Mouse (Mus musculus) urinary bladder, postnatal 36 days (tissue): ENCODE results near the gene Yrdc.

Experiments used
- DNase-seq, 2 experiments: peaks; one replicate each; pipeline ENCODE4 v3.0.0; 2022; ENCODE audit warnings: low spot score in 2 of 2, mixed read lengths in 1 of 2

Gene Yrdc

DNA sequence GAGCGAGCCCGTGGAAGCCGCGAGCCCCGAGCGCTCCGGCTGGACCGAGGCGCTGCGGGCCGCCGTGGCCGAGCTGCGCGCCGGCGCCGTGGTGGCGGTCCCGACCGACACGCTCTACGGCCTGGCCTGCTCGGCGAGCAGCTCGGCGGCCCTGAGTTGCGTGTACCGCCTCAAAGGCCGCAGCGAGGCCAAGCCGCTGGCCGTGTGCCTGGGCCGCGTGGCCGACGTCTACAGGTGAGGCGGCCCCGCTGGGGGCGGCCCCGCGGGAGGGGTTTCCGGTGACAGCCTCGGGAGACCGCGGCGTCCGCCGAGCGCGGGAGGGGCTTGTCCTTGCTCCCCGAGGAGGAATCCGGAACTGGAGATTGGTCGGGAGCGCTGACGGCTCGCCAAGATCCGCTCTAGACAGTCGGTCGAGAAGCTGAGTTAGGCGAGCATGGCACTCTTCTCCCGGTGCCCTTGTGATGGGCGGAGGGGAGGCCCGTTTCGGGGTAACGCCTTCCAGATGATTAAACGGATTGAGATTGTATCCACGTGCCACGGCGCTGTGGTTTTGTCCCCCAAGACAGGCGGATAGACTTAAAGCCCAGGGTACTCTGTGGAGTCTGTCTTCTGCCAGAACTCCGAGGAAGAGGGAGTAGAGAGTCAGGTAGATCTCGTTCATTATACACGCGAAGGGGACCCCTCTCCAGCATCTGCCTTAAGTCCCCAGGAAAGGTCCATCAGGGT lies 617 bp downstream of the Yrdc start, which contains the start of gene 1110065P20Rik:
Gene 1110065P20Rik, minus strand, starts transcription at position 264 of the 726 bp plus-strand sequence.
- DNase-seq = peak; percentile 64 to 78

DNA sequence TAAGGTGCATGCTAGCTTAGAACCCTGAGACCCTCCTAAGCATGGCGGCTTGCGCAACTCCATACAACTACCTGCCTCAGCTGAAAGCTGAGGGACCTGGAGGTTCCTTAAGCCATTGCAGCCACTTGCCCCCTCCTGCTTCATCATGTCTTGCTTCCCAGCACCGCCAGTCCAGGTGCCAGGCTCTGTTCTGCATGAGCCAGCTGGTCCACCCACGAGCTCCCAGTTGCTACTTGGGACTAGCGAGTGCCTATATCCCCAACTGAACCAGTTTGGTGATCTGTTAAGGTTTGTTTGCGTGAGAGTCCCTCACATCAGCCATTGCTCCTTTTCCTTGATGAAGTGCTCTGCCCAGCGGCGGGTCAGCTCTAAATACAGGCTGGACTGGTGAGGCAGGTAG lies 5.8 kb downstream of the Yrdc start:
- DNase-seq = no peak

DNA sequence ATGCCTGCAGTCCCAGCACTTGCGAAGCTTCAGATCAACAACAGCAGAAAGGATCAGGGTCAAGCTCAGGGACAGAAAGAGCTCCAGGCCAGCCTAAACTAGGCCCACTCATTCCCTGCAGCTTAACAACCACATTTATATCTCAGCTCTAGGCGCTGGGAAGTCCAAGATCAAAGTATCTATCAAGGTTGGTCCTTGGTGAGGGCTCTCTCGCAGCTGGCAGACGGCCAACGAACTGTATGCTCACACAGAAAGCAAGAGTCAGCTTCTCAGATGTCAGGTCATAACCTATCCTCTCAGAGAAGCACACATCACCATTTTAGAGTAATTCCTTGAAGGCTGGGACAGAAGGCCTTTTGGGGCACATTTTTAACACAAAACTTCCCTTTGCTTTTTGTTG lies 7.9 kb downstream of the Yrdc start:
- DNase-seq = no peak

DNA sequence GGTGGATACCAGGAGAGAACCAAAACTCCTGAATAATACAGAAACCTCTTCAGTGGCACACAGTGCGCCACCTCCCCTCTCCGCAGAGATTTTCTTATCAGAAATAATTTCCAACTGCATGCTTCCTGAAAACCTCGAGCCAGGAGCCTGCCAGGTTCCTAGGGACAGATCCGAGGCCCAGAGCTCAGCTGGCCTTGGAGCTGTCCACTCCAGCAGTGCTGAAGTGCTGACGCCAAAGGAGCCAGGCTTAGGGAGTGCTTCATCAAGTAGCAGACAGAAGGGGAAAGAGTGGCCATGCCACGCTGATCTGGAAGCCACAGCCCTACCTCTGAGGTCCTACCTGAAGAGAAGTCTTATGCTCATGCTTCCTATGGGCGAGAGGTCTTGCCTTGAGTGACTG lies 10.0 kb downstream of the Yrdc start:
- peak; percentile 32 to 57 for DNase-seq

DNA sequence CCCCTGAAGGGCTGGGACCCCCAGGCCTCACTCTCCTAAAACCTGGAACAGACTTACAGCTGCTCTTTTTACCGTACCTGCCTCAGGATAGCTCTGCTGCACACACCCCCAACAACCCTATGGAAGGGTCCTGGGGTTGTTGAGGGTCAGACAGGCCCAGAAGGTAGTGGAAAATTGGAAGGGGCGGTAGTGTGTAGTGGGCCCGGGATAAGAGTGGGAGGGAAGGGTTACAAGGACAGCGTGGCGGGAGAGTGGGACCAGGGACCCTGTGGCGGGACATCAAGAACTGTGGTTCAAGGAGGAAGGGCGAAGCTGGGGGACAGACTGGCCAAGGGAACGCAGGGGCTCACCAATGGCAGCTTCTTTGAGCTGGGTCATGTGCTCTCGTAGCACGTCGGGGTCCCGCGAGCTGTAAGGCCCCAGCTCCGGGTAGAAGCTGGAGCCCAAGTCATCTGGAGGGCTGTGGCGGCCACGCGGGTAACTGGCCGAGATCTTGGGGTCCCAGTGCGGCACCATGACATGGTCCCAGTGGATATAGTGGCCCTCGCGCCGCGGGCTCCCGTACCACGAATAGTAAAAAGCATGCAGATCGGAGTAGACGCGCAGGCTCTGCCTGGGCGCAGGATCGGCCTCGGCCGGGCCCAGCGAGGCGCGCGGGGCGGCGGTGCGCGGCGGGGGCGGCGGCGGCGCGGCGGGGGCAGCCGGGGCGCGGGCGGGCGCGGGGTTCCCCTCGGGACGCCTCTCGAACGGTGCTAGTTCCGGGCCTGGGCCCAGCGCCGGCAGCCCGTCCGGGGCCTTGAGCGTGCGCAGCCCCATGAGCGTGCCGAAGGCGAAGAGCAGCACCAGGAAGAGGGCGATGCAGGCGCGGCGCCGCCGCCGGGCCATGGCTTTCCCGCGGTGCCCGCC lies 11.1 kb downstream of the Yrdc start, which contains the start of gene Maneal:
Gene Maneal, minus strand, starts transcription at position 889 of the 906 bp plus-strand sequence.
- DNase-seq = no peak

DNA sequence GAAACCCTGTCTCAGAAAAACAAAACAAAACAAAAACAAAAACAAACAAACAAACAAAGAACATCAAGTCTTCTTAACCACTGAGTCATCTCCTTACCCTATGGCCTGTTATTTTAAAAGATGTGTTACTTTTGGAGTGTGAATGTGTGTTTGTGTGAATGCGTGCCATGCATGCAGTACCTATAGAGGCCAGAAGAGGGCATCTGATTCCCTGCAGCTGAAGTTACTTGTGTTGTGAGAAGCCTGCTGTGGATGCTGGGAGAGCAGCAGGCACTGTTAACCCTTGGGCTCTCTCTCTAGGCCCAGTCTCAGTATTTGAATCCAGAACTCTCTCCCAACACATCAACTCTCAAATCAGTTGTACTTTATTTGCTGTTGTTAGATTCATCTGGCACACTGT lies 22.2 kb downstream of the Yrdc start:
- no peak for DNase-seq

DNA sequence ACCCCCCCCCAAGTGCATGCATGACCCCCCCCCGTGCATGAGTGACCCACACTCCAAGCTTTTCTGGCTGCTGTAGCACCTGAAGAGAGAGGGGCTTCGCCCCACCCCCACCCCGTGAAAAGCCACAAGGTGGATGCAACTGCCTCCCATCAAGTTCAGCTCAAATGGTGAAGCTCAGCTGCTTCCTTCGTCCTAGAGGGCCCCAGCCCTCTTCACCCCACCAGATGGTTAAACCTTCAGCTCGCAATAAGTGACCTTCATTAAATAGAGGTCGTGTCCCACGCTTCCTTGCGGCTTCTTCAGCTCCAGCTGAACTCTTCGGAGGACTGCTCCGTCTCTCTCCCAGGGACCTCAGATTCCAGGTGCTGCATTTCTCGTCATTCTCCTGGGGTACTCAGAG lies 30.1 kb downstream of the Yrdc start, which contains the start of gene Epha10:
Gene Epha10, plus strand, starts transcription at position 301 of the 400 bp plus-strand sequence.
- DNase-seq = no peak

DNA sequence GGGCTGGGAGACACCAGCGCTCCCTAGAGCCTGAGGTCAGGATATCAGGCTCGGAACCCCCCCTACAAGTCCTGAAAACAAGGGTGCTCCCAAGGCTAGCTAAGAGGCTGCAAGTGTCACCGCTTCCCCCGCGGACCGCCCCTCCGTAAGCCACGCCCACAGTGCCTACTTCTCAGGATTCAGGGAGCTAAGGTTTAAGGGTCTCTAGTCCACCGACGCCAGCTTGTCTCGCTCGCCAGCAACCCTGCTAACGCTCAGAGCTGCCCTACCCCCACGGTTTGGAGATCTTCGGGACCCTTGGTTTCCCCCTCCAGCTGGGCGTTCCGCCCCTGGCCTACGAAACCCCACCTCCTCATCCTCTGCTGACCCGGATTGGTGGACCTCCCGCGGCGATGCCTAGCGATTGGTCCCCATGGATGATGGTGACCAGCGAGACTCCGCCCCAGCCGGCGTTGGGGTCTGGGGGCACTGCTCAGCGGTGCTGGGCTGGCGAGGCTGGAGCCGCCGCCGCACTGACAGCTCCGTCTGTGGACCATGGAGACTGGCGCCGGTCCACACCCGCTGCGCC lies 30.9 kb downstream of the Yrdc start:
- no peak for DNase-seq

DNA sequence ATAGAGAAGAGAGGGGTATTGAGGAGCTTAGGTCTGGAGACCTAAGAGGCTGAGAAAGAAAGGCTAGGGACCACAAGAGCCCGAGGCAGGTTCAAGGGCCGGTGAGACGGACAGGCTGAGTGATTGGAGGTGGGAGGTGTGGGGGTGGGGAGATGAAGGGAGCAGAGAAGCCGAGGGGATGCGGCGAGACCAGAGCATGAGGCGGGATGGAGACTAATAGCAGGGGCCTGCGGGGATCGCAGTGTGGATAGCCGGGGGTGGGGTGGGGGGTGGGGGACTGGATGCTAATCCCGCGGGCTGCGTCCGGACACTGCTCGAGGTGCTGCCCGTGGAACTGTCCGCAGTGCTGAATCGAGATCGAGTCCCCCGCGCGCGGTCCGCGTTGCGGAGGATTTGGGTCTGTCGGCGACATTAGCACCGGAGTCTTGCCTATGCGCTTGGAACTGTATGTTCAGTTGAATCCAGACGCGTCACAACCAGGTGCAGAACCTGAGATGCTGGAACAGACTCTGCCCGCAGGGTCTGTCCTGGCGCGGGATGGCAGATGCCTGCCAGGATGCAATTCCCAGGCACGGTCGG lies 31.8 kb downstream of the Yrdc start:
- DNase-seq = no peak

DNA sequence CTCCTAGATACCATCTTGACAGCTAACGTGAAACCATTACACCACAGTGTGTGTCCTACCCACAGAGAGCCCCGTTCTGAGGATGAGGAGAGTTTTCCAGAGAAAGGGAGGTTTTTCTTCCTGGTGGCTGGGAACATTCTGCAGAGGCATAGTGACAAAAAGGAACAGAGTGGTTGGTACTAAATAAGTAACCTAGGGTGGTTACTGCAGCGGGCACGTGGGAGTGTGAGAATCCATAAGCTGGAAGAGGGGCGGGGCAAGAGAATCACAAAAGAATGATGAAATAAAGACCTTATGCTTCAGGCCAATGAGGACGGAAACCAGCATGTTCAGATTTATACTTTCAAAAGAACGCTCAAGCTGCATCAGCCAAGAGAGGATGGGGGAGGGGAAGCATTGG lies 38.2 kb downstream of the Yrdc start:
- DNase-seq = no peak

DNA sequence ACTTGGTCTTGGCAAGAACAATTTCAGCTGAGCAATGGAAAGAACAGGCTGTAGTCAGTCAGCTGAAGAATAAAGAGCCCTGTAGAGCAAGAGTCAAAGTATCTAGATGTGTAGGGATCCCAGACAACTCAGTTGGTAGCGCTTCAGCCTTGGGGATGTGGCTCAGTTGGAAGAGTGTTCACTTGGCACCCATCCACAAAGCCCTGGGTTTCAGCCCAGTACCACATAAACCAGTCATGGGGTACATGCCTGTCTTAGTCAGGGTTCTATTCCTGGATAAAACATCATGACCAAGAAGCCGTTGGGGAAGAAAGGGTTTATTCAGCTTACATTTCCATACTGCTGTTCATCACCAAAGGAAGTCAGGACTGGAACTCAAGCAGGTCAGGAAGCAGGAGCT lies 39.5 kb downstream of the Yrdc start:
- DNase-seq = no peak

DNA sequence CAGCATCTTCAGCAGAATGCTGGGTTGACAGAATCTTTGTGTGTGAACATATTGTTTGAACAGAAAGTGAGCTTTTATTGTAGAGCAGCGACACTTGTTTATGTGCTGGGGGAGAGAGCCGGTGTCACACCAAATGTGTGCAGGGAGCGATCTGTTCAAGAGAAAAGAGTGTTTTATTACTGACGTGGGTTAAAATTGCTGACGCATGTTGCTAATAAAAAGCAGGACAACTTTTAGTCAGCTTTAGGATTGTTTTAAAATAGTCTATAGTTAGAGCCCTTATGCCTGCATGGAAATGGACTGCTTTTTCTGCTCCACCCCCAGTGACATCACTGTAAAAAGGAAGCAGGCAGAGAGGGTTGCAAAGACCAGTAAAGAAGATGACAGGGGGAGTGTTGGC lies 40.4 kb downstream of the Yrdc start:
- no peak for DNase-seq

DNA sequence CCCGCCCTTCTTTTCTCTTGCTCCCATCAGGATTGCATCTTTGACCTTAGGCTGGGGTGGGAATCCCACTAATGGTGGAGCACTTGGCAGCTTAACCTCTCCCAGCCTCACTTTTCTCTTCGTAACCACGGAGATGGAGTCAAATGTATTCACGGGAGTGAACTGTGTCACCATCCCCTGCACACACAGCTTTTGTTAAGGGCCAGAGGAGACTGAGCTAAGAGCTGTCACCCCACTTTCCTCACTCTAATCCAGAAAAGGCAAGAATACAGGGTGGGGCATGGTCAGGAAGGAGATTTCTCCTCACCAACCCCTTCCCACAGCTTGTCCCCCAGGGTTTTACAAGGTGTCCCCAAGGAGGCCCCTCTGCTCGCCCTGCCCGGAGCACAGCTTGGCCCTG lies 43.3 kb downstream of the Yrdc start:
- no peak for DNase-seq

DNA sequence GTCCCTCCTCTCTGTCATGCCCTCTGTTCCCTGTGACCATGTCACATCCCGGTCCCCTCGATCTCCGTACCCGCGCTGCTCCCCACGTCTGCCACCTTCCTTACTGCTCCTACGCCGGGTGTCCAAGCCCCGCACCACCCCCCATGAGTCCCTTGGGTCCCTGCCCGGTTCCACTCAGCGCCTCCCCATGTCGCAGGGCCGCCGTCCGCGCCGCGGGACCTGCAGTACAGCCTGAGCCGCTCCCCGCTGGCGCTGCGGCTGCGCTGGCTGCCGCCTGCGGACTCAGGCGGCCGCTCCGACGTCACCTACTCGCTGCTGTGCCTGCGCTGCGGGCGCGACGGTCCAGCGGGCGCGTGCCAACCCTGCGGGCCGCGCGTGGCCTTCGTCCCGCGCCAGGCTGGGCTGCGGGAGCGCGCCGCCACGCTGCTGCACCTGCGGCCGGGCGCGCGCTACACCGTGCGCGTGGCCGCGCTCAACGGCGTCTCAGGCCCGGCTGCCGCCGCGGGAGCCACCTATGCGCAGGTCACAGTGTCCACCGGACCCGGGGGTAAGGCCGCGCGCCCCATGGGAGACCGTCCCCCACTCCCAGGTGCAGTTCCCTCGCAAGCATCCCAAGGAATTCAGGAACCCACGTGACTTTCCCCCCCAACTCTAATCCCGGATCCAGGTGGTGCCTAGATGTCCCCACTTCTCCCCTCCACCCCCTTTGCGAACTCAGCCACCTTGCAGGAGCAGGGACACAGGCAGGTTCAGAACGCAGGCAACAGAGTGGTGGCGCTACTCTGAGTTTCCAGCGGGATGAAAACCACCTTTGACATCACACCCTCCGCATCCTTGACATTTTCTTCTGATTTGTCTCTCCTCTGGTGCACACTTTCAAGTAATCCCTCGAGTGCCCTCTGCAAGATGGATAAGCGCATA lies 44.3 kb downstream of the Yrdc start:
- DNase-seq = no peak

DNA sequence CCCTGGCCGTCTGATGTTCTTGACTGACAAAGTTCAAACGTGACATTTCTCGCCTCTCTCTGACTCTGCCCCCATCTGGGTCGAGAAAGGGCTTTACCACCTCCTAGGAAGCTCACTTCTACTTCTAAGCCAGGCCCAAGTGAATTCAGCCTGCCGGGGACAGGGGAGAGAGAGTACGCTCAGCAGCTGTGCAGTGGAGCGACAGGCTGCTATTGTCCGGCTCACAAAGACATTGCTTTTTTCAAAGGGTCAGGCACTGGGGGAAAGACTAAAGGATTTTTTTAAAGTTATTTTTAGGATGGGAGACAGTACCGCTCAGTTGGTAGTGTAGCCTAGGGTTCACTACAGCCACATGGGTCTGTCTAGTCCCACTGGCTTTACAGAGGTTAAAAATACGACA lies 47.9 kb downstream of the Yrdc start:
- no peak for DNase-seq

DNA sequence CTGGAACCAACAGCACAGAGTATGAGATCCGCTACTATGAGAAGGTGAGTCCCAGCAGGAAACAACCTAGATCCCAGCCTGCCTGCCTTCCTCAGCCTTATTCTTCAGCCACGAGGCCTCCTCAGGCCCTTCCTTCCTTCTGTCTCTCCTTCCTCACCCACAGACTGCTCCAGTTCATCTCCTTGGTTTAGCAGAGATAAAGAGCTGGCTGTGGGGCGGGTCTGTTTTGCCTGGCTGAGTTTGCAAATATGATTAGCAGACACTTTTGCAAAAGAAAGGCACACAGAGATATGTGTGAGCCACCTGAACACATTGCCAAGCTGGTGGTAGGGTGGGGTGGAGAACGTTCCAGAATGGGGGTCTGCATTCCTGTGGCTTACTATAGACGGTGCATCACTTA lies 49.4 kb downstream of the Yrdc start:
- DNase-seq = no peak
